Mouse (Mus musculus): ENCODE measurements around the gene Agrn. TPM values are rescaled to one million over a fixed set of nuclear protein-coding genes. Genes with fewer than 3 reads are reported as not detected.
"Not testable (repeated sequence)": the region's sequence is repeated elsewhere in the genome, so short reads cannot be mapped to it uniquely, and the experiment has no call there.

Agrn gene
- total RNA-seq, 2 experiments from 2014 or later, result 2.9 to 4.2 TPM

GRCm38 (mm10) chr4:156168611-156169010 is 28.7 kb downstream of the Agrn start:
- no peak for ATAC-seq (ENCODE audit: poor library complexity, severe bottlenecking)

- peak; percentile 59 for ATAC-seq (ENCODE audit: poor library complexity, severe bottlenecking)
These were observed 30.8 kb downstream of the Agrn start for GRCm38 (mm10) chr4:156166477-156166876.

GRCm38 (mm10) chr4:156154771-156155170 is 42.5 kb downstream of the Agrn start:
- no peak for ATAC-seq (ENCODE audit: poor library complexity, severe bottlenecking)

- ATAC-seq (ENCODE audit: poor library complexity, severe bottlenecking), result not testable (repeated sequence)
These were observed 46.4 kb downstream of the Agrn start for GRCm38 (mm10) chr4:156150887-156151286.

GRCm38 (mm10) chr4:156136285-156137100 is 60.8 kb downstream of the Agrn start:
- ATAC-seq (ENCODE audit: poor library complexity, severe bottlenecking), result no peak

- ATAC-seq (ENCODE audit: poor library complexity, severe bottlenecking), result no peak
These were observed 61.5 kb downstream of the Agrn start for GRCm38 (mm10) chr4:156135801-156136200.

GRCm38 (mm10) chr4:156135112-156135511 is 62.2 kb downstream of the Agrn start:
- ATAC-seq (ENCODE audit: poor library complexity, severe bottlenecking), result no peak

- no peak for ATAC-seq (ENCODE audit: poor library complexity, severe bottlenecking)
These were observed 63.2 kb downstream of the Agrn start for GRCm38 (mm10) chr4:156133943-156134605.

GRCm38 (mm10) chr4:156133334-156133733 is 64.0 kb downstream of the Agrn start:
- ATAC-seq (ENCODE audit: poor library complexity, severe bottlenecking), result no peak

- ATAC-seq (ENCODE audit: poor library complexity, severe bottlenecking), result no peak
These were observed 66.3 kb downstream of the Agrn start for GRCm38 (mm10) chr4:156130940-156131339.

- no peak for ATAC-seq (ENCODE audit: poor library complexity, severe bottlenecking)
These were observed 66.9 kb downstream of the Agrn start, which contains the start of gene Rnf223 for GRCm38 (mm10) chr4:156130436-156130835. Gene Rnf223 (plus strand): TSS chr4:156130513.

GRCm38 (mm10) chr4:156128746-156129145 is 68.5 kb downstream of the Agrn start:
- no peak for ATAC-seq (ENCODE audit: poor library complexity, severe bottlenecking)

GRCm38 (mm10) chr4:156126841-156127240 is 70.4 kb downstream of the Agrn start:
- 0 out of 2 replicates have a peak, but pooled peaks have one; percentile 27 for ATAC-seq (ENCODE audit: poor library complexity, severe bottlenecking)

GRCm38 (mm10) chr4:156125393-156125792 is 71.9 kb downstream of the Agrn start:
- no peak for ATAC-seq (ENCODE audit: poor library complexity, severe bottlenecking)

- no peak for ATAC-seq (ENCODE audit: poor library complexity, severe bottlenecking)
These were observed 73.2 kb downstream of the Agrn start for GRCm38 (mm10) chr4:156124077-156124476.

Other genes with a start within 250 kb of the Agrn start
- gene C1qtnf12, start 235.2 kb downstream of the Agrn start, total RNA-seq (2015), result 30.3 and 40.1 TPM in 2 replicates
- gene C1qtnf12, start 235.2 kb downstream of the Agrn start, total RNA-seq (2017), result 9.4 and 14.6 TPM in 2 replicates
- 3.5 and 3.6 TPM in 2 replicates for gene B3galt6, start 204.8 kb downstream of the Agrn start, total RNA-seq (2015)
- gene B3galt6, start 204.8 kb downstream of the Agrn start, total RNA-seq (2017), result 3.5 and 4.0 TPM in 2 replicates
- 43.6 and 57.5 TPM in 2 replicates for gene Sdf4, start 204.6 kb downstream of the Agrn start, total RNA-seq (2015)
- 216 and 221 TPM in 2 replicates for gene Sdf4, start 204.6 kb downstream of the Agrn start, total RNA-seq (2017)
- 1.5 and 2.1 TPM in 2 replicates for gene Tnfrsf4, start 183.6 kb downstream of the Agrn start, total RNA-seq (2015)
- 1.2 and 2.8 TPM in 2 replicates for gene Tnfrsf4, start 183.6 kb downstream of the Agrn start, total RNA-seq (2017)
- 2.7 and 10.3 TPM in 2 replicates for gene Tnfrsf18, start 171.3 kb downstream of the Agrn start, total RNA-seq (2015)
- gene Tnfrsf18, start 171.3 kb downstream of the Agrn start, total RNA-seq (2017), result 6.0 and 7.2 TPM in 2 replicates
- not detected in 2 replicates for gene Ttll10, start 138.1 kb downstream of the Agrn start, total RNA-seq (2015)
- gene Ttll10, start 138.1 kb downstream of the Agrn start, total RNA-seq (2017), result not detected in 2 replicates
- 11.7 and 15.7 TPM in 2 replicates for gene 9430015G10Rik, start 87.5 kb downstream of the Agrn start, total RNA-seq (2015)
- gene 9430015G10Rik, start 87.5 kb downstream of the Agrn start, total RNA-seq (2017), result 20.1 and 27.5 TPM in 2 replicates
- 0.09 and 0.60 TPM in 2 replicates for gene Rnf223, start 67.0 kb downstream of the Agrn start, total RNA-seq (2015)
- gene Rnf223, start 67.0 kb downstream of the Agrn start, total RNA-seq (2017), result 0.08 and 0.11 TPM in 2 replicates
- 6.3 and 6.4 TPM in 2 replicates for gene Isg15, start 3.3 kb upstream of the Agrn start, total RNA-seq (2015)
- gene Isg15, start 3.3 kb upstream of the Agrn start, total RNA-seq (2017), result 5.4 and 7.2 TPM in 2 replicates
- 0.11 and 0.42 TPM in 2 replicates for gene AW011738, start 5.8 kb upstream of the Agrn start, total RNA-seq (2015)
- gene AW011738, start 5.8 kb upstream of the Agrn start, total RNA-seq (2017), result 0.49 and 0.66 TPM in 2 replicates
- gene Perm1, start 18.4 kb upstream of the Agrn start, total RNA-seq (2015), result 0.11 TPM in 1 of 2 replicates, not detected in the other
- gene Perm1, start 18.4 kb upstream of the Agrn start, total RNA-seq (2017), result not detected in 2 replicates
- 8.5 and 10.5 TPM in 2 replicates for gene Plekhn1, start 37.4 kb upstream of the Agrn start, total RNA-seq (2015)
- gene Plekhn1, start 37.4 kb upstream of the Agrn start, total RNA-seq (2017), result 11.2 and 14.1 TPM in 2 replicates
- gene Noc2l, start 38.5 kb upstream of the Agrn start, total RNA-seq (2015), result 23.9 and 25.2 TPM in 2 replicates
- 43.9 and 47.3 TPM in 2 replicates for gene Noc2l, start 38.5 kb upstream of the Agrn start, total RNA-seq (2017)
- gene Samd11, start 58.2 kb upstream of the Agrn start, total RNA-seq (2015), result 0.04 and 0.34 TPM in 2 replicates
- 0.49 TPM in 1 of 2 replicates, not detected in the other for gene Samd11, start 58.2 kb upstream of the Agrn start, total RNA-seq (2017)
- not detected in 2 replicates for gene Vmn2r-ps159, start 133.6 kb upstream of the Agrn start, total RNA-seq (2015)
- not detected in 2 replicates for gene Vmn2r-ps159, start 133.6 kb upstream of the Agrn start, total RNA-seq (2017)

Data from megakaryocyte, adult 5-6 weeks (primary cell).